Mouse (Mus musculus): ENCODE data around the gene Bsx.

The Bsx gene

DNA sequence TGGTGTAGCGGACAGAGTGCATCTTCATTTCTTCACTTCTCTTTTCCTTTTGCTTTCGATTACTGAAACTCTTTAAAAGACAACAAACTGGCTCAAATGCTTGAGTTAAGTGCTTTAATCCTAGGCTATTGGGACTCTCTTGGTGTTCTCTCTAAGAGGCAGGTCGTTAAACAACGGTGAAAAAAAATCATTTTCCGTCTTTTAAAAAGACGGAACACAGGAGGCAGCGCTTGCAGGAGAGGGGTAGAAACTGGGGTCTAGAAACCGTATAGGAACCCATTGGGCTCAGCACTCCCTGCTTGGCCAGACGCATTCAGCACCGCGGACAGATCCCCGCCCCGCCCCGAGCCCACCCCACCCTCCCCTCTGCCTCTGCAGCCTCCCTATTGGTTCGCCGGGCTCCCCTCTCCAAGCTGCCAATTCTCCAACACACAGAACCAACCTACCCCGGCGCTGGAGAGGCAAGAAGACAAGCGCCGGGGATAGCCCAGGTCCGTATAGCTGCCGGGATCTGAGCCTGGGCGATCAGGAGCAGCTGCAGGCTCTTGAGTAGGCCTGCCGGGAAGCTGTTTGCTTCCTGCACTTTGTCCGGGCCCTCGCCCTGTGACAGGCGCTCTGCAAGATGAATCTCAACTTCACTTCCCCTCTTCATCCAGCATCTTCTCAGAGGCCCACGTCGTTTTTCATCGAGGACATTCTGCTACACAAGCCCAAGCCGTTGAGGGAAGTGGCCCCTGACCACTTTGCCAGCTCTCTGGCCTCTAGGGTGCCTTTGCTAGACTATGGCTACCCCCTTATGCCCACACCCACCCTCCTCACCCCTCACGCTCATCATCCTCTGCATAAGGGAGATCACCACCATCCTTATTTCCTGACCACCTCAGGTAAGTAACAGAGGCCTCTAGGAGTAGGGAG lies at the start of gene Bsx:
Gene Bsx, plus strand, starts transcription at position 572 of the 915 bp plus-strand sequence.
- peak; percentile 79 for DNase-seq (ENCODE audit: inconsistent ontology term)

DNA sequence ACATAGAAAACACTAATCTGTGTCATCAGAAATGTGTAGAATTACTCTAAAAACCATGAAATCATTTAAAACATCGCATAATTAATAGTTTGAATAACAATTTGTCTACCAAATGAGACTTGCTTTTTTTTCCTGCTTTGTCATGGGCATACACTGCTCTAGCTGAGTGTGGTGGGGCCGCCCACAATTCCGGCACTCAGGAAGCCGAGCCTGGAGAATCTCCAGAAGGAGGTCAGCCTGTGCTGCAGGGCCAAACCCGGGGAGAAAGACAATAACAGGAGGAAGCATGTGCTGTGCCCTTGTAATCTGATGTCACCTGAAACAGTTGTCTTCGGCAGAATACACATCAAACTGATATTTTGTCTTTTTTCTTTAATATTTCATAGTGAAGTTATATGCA lies 48.3 kb upstream of the Bsx start:
- DNase-seq (ENCODE audit: inconsistent ontology term), result no peak

DNA sequence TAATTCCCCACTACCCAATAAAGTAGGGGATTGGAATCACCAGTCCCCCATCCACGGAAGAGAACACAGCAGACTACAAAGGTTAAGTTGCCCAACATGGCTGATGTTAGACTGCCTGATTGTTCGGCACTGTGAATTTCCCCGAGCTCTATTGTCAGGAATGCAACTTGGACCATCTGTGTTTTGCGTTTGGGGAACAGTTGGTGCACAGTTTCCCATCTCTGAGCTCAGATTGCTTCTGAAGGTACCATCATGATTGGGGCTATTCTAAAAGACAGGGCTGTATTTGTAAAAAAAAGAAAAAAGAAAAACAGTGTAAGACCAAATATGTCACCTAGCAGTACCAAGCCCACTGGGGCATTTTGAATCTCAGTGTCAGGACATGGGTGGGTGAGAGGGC lies 46.6 kb upstream of the Bsx start:
- no peak for DNase-seq (ENCODE audit: inconsistent ontology term)

DNA sequence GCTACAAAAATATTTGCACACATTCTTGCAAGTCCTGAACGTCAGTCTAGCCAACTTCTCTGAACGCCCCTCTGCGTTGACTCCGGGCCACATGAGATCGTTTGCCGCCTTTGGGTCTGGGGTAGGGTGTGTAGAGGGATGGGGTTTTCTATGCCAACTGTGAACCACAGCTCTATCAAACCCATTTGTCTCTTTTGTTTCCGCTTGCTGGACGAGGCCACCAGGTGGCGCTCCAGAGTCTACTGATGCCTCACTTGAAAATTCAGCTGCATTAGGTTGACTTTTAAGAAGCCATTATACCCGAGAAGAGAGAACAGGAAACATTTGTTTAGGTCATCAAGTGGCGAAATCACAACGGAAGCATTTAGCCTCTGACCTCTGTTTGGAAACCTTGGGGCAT lies 39.4 kb upstream of the Bsx start:
- peak; percentile 51 for DNase-seq (ENCODE audit: inconsistent ontology term)

DNA sequence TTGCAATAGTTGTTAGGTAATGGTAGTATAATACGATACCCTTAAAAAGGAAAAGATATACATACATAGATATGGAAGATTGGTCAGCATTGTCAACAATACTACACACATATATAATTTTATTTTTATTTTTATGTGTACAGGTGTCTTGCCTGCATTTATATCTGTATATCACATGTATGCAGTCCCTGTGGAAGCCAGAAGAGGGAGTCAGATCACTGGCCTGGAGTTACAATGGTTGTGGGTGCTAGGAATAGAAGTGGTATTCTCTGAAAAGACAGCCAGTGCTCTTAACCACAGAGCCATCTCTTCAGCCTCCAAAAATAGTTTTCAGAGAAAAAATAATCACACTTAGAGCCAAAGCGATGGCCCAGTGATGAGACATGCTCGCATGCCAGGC lies 37.2 kb upstream of the Bsx start:
- DNase-seq (ENCODE audit: inconsistent ontology term), result no peak

DNA sequence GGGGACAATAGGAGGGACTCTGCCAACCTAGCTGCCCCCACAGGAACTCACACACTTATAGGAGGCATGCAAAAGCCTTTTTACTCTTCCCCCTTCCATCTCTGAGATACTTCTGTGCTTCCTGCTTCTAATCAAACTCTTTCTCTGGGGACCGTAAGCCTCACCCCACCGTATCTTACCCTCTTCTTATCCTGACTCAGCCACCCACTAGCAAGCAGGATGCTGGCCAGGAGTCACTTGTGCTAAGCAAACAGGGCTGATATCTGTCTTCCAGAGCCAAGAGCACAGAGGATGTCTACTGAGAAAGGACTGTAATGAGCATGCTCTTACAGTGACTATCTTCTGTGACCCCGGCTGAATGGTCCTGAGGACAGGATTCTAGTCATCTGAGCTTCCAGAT lies 34.3 kb upstream of the Bsx start:
- DNase-seq (ENCODE audit: inconsistent ontology term), result no peak

DNA sequence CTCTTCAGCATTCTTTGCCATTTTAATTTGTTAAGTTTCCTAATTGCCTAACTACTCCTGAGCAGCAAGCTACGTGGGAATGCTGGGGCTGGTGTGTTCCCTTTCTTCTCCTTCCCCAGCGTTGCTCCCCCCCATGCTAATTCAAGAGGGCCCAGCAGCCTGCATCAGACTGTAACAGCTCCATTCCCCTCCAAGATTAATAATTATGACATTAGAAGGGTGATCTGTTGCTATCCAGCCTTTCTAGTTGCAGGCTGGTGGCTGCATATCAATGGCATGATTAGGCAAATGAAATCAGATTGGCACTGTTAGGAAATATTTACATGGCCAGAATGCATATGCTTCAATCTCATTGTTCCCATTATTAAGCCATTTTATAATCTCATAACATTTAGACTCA lies 22.4 kb upstream of the Bsx start:
- no peak for DNase-seq (ENCODE audit: inconsistent ontology term)

DNA sequence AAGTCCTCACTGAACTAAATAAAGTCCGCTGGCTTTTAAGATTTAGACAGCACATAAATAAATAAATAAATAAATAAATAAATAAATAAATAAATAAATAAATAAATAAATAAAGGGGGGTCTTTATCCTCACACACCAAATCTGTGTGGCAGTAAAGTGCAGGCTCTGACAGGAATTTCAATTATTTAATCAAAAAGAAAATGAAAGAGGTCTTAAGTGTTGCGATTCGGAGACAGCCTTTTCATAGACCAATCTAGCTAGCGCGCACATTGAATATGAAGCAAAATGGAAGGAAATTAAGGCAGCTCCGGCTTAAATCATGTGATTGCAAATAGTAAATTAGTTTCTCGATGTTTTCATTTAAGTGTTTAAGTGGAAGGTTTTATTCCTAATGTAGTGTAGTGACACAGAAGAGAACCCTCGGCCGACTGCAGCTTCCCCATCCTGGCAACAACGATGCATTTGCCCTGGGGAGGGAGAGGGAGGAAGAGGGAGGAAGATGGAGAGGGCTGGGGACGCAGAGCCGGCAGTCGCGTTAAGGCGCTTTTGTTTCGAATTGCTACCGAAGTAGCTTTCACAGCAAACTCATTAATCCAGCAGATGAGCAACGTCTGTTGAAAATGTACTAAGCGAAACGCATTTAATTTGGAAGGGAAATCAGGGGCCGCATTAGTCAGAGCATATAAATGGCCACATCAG lies 15.3 kb upstream of the Bsx start:
- peak; percentile 36 for DNase-seq (ENCODE audit: inconsistent ontology term)

DNA sequence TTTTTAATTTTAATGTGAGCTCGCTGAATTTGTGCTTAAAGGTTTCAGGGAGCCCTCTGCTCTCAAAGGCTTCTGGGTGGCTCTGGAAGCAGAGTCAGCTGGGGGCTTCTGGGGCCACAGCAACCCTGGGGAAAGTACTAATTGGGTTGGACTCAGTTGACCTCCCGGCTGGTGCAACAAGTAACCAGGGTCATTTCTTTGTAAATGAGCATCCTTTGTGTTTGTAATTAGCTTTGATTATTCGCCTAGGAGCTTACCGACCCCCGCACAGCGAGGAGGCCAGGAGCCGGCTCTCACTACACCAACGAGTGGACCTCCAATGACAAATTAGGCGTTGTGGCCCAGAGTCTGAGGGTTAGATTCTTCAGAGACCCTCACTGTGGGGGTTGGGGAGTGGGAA lies 14.7 kb upstream of the Bsx start:
- DNase-seq (ENCODE audit: inconsistent ontology term), result no peak

DNA sequence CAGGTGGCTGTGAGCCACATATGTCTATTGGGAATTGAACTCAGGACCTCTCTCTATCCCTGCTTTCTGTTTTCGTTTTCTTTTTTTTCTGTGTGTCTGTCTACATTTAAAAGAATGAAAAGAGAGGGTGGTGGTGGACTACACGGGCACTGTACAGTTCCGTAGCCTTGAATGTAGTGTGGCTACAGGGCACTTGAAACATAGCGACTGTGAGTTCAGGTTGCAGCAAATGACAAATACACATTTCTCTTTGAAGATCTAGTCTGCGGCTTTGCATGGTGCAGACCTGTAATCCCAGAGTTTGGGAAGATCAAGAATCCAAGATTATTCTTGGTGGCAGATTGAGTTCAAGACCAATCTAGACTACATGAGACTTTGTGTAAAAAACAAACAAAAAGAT lies 3.6 kb upstream of the Bsx start:
- DNase-seq (ENCODE audit: inconsistent ontology term), result no peak

DNA sequence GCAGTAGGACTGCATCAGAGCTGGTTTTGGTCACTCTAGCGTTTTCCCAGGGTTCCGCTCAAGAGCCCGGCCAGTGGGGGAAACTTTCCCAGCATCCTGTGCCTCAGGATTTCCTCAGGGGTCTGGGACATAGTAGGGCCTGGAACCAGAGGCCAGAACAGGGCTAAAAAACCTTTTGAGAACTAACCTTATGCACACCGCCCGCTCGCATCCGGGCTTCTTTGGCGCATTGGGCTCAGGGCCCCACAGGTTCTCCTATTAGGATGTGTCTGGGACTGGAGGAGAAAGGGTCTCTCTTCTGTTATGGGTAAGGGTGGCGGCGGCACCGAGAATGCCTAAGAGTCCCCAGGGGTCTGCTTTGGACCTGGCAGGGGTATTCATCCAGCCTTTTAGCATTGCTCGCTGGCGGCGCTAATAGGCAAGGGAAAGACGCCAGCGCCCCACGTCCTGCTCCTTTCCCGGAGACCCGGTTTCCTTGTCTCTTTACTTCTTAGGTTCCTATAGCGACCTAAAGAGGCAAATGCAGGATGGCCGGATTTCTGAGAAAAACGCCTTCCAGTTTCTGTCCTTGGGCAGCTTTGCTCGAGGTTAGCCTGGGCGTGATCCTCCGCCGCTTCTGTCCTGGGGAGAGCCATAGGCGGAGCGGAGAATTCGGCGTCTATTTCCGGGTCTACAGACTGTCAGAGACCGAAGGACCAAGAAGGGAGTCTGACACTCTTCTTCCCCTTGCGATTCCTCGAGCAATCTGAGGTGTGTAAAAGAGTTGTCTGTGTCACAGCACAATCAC lies 2.4 kb upstream of the Bsx start:
- no peak for DNase-seq (ENCODE audit: inconsistent ontology term)

DNA sequence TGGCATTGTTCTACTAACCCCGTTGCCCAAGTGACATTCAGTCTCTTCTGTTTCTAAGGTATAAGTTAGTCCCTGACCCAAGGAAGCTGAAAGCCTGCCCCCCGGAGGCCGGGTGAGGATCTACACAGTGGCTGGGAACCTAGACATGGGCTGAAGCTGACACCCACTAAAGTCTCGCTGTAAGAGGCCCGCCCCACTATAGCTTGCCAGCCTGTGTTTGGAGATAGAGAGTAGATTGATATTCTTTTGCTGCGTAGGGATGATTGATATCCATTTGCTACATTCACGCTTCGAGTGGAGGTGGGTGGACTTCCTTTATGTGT lies 1.8 kb upstream of the Bsx start:
- no peak for DNase-seq (ENCODE audit: inconsistent ontology term)

DNA sequence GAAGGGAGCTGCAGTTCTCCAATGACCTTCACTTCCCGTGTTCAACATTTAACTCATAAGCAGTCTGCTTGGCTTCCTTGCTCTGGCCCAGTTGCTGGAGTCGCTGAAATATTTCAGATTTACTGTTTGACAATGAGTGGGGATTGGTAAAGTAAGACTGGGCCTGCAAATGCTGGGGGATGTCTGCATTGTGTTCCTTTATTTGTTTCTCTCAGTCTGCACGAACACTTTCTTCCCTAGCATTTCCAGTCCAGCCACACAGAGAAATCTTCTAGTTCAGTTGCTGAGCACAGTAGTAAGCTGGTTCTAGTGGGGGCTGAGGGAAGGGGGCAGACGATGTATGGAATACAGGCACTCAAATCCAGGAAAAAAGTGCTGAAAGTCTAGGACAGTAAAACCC lies 1.0 kb downstream of the Bsx start:
- DNase-seq (ENCODE audit: inconsistent ontology term), result no peak

DNA sequence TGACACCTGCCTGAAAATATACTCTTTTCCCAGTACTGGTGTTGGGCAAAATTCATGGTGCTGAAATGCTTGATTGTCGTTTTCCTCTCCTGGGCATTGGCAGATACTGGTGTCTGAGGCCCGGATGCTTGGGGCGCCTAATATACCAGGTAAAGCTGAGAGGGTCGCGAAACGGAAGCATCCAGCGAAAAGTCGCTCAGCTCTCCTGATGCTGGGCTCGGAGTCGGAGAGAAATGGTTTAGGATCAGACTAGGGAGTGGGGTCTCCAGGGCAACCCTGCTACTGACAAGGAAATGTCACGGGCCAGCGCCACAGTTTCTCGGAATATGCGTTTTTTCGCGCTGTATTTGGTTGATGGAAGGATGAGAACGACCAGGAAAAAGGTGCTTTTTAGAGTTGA lies 1.5 kb downstream of the Bsx start:
- no peak for DNase-seq (ENCODE audit: inconsistent ontology term)

DNA sequence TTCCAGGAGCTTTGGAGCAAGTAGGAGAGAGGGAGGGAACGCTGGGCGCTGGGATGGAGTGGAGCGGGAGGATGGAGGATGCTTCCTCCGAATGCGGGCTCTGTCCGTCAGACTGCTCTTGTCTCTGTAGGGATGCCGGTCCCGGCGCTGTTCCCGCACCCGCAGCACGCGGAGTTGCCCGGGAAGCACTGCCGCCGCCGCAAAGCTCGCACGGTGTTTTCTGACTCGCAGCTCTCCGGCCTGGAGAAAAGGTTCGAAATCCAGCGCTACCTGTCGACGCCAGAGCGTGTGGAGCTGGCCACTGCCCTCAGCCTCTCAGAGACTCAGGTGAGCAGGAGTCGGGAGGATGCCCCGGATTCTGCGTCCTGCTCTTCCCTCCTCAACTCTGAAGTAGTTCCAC lies 2.2 kb downstream of the Bsx start:
- no peak for DNase-seq (ENCODE audit: inconsistent ontology term)

DNA sequence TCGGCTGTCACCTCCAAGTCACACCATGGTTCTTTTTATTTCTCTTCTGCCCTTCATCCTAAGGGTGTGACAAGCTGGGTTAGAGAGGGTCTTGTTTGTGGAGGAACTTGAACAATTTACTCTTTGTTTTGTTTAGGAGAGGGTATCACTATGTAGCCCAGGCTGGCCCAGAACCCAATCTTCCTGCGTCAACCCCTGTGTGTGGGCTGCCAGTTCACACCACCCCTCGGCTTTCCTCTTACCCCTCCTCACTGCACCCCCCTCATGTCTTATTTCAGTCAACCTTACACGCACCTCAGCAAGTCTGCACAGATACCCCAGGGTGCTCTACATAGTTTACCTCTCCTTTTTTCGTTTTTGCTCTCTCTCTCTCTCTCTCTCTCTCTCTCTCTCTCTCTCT lies 2.8 kb downstream of the Bsx start:
- no peak for DNase-seq (ENCODE audit: inconsistent ontology term)

DNA sequence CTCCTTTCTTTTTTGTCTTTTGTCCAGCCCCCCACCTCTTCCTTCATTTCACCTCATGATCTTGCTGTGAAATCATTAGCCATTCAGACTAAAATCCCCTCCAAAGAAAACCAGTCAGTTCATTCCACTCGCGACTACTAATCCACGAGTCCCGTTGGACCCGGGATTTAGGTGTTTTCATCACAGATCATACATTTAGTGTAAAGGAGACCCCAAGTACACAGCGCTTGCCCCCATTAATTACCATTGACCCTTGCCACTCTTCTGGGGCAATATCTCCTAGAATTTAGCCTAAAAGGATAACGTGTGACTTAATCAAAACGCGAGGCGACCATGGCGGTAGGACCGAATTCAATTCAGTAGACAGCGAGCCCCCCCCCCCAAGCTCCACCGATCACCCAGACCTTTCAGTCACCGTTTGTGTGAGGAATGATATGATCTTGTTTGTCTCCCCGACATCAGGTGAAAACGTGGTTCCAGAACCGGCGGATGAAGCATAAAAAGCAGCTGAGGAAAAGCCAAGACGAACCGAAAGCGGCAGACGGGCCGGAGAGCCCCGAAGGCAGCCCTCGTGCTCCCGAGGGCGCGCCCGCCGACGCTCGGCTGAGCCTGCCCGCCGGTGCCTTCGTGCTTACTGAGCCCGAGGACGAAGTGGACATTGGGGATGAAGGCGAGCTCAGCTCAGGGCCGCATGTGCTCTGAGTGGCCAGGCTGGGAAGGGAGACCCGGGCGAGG lies 3.4 kb downstream of the Bsx start:
- no peak for DNase-seq (ENCODE audit: inconsistent ontology term)

DNA sequence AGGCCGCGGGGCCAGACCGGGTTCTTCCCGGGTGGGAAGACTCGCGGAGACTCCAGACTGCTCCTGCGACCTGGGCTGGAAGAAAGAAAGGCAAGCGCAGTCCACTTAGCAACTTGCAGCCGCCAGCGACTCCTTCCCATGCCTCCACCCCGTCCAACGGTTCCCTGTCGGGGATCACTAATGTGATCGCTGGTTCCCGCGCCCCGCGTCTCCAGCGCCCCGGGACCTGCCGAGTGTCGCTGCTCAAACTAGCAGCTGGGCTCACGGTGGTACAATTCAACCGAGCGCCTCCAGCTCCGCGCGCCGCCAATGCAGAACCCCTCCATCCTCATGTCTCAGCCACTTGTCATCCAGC lies 3.9 kb downstream of the Bsx start:
- no peak for DNase-seq (ENCODE audit: inconsistent ontology term)

DNA sequence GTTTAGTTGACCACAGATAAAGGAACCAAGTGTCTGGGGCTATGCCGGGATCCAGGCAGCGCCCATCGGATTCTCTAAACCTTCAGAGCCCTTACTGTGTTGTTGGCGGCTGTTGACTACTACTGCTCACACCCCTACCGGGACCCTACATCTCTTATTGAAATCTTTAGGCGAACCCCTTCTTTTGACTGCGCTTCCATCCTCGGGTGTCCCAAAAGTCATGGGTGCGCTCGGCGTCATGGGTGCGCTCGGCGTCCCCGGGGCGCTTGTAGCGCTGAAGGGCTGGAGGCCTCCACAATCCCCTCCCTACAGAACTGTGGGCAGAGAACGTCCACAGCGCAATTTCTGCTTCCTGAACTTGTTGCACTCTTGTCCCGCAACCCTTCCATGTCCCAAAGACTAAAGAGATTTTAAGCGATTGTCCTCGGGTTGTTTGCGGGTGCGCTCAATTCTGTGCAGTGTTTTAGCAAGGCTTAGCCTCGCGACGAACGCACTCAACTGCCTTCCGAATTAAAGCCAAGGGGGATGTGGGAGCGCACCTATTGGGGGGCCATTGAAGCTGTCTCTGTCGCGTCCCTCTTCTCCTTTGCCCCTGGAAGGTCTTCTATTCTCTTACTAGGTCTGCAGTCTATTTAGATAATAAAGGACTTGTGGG lies 4.5 kb downstream of the Bsx start:
- DNase-seq (ENCODE audit: inconsistent ontology term), result no peak

DNA sequence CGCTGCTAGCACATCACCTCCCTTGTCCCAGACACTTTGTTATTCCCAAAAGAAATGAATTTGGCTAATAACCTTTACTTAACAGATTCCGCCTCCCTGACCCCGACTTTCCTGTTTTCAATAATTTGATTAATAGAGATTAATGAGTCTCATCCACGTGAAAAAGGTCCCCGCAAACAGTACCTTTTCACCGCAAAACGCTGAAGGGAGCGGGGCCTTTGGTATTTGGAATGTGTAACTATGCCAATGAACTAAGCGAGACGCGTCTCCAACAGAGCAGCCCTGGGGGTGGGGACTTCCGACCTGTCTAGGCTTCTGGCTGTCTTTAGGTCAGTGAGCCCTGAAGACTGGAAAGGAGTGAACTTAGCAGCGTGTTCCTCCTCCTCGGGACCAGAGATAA lies 5.1 kb downstream of the Bsx start:
- DNase-seq (ENCODE audit: inconsistent ontology term), result no peak

DNA sequence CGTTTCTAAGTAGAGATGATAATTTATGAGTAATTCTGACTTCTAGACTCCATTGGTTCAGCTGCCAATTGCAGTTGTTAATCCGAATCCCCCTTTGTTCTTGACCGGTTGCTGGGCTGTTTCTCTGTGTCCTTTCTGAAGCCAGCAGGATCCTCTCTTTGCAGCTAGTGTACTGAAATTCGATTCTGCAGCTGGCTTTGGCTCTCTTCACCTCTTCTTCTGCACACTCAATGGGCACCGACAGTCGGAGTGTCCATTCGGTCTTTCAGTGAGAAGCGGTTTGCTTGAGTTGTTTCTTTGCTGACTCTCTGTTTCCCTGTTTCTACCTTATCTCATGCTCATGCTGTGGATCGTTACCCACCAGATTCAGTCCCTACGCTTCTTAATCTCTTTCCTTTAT lies 11.7 kb downstream of the Bsx start:
- no peak for DNase-seq (ENCODE audit: inconsistent ontology term)

DNA sequence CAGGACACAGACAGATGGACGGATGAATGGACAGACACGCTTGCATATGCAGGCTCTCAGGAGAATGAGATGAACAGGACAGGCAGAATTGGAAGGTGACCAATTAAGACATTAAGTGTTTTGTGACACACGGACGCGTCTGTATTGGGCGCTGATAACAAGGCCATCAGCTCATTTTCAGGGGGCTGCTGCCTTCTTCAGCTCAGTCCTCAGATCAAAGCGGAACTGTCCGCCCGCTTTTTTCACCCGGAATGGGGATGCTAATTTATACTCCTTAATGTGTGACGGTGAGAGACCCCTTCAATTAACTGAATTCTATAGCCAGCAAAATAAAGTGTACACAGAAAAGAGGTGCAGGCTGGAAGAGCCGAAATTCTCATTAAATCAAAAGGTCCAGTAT lies 15.5 kb downstream of the Bsx start:
- DNase-seq (ENCODE audit: inconsistent ontology term), result no peak
